Comparison of ENCODE assay signal across 8 mouse cellular contexts in genomic region chr4:119172919-119173650, GRCm38 (mm10). TPM values are rescaled to one million over a fixed set of nuclear protein-coding genes. Genes with fewer than 3 reads are reported as not detected.
DNase-seq lines count a peak whose midpoint lies in the region; ATAC-seq and TF ChIP-seq lines count a peak whose summit lies in the region.

No protein-coding gene starts in this region.

- H3K9ac ChIP-seq in limb, embryonic 14.5 days (ENCODE audit: low read depth, low read length, severe bottlenecking): peak overlapping the region; percentile 84

- WGBS in kidney, adult 2 months: 22% methylated on average over 18 of the region's 18 CpGs
- WGBS in forebrain, embryonic 10.5 days: 51% methylated on average over 18 of the region's 18 CpGs
- 40% methylated on average over 18 of the region's 18 CpGs for WGBS in limb, embryonic 14.5 days
- WGBS in small intestine, adult 2 months: 27% methylated on average over 18 of the region's 18 CpGs

- intact Hi-C loops in left cerebral cortex, postnatal 14 days (cut with DNase I): no loop called here

- no peaks in the 10 kb centered on the region for H3K27me3 ChIP-seq in kidney, adult 2 months (replicated peaks; ENCODE audit: control insufficient read depth, insufficient read depth, low read length)
- no peaks in the 10 kb centered on the region for H3K27me3 ChIP-seq in G1E (ENCODE audit: insufficient read depth, low read length)
- H3K27me3 ChIP-seq in forebrain, embryonic 10.5 days (ENCODE audit: poor library complexity, severe bottlenecking): no peaks in the 10 kb centered on the region
- H3K27me3 ChIP-seq in limb, embryonic 14.5 days (ENCODE audit: control insufficient read depth, insufficient read depth, low read length): no peaks in the 10 kb centered on the region
- H3K27me3 ChIP-seq in small intestine, adult 2 months (ENCODE audit: control insufficient read depth, insufficient read depth, low read length): no peaks in the 10 kb centered on the region

- H3K4me3 ChIP-seq in kidney, adult 2 months (ENCODE audit: insufficient read depth, low read depth, low read length): peak overlapping the region; percentile 72
- peak overlapping the region; percentile 94 for H3K4me3 ChIP-seq in G1E (ENCODE audit: low read depth, low read length)
- peak overlapping the region; percentile 84 for H3K4me3 ChIP-seq in forebrain, embryonic 10.5 days
- H3K4me3 ChIP-seq in limb, embryonic 14.5 days (replicated peaks; ENCODE audit: low read length): peak overlapping the region; percentile 77
- H3K4me3 ChIP-seq in small intestine, adult 2 months (ENCODE audit: low read depth, low read length): peak overlapping the region; percentile 80

- 0 out of 2 replicates have a peak, but pooled peaks have one; percentile 2 for ATAC-seq in G1E (ENCODE audit: extremely low read depth, insufficient number of reproducible peaks, low FRiP score, poor library complexity, severe bottlenecking)
- ATAC-seq in limb, embryonic 14.5 days (ENCODE audit: low FRiP score, low read depth): no peak

- TF ChIP-seq CTCF in kidney, adult 2 months (conservative IDR thresholded peaks at IDR 0.05; ENCODE audit: insufficient read depth, insufficient read length, low read depth, low read length): no peak
- no peak for TF ChIP-seq CTCF in G1E (IDR thresholded peaks at IDR 0.05; ENCODE audit: low read depth, low read length)
- no peak for TF ChIP-seq CTCF in small intestine, adult 2 months (IDR thresholded peaks at IDR 0.05; ENCODE audit: extremely low read depth, insufficient read length, insufficient replicate concordance, low read depth, low read length)

- H3K4me1 ChIP-seq in kidney, adult 2 months (ENCODE audit: control insufficient read depth, insufficient read depth, low read length): peaks cover 7% of the 10 kb centered on the region; the same call in 1 of the 2 replicates
- H3K4me1 ChIP-seq in G1E (ENCODE audit: insufficient read depth, low read depth, low read length): peaks cover 45% of the 10 kb centered on the region
- peaks cover 24% of the 10 kb centered on the region for H3K4me1 ChIP-seq in forebrain, embryonic 10.5 days
- H3K4me1 ChIP-seq in limb, embryonic 14.5 days (ENCODE audit: control insufficient read depth, insufficient read depth, low read length): peaks cover 9% of the 10 kb centered on the region
- H3K4me1 ChIP-seq in small intestine, adult 2 months (ENCODE audit: control insufficient read depth, insufficient read depth, insufficient read length, low read length): no peaks in the 10 kb centered on the region; the same call in 1 of the 2 replicates

- no peak for TF ChIP-seq POLR2A in kidney, adult 2 months (IDR thresholded peaks at IDR 0.05; ENCODE audit: low read depth, low read length)
- TF ChIP-seq POLR2A in limb, embryonic 14.5 days (IDR thresholded peaks at IDR 0.05; ENCODE audit: borderline replicate concordance, extremely low read depth, insufficient read depth, insufficient read length): no peak
- no peak for TF ChIP-seq POLR2A in small intestine, adult 2 months (IDR thresholded peaks at IDR 0.05; ENCODE audit: low read depth, low read length)

- H3K27ac ChIP-seq in kidney, adult 2 months (ENCODE audit: insufficient read depth, low read depth, low read length): peak overlapping the region; percentile 62; the same call in 1 of the 2 replicates
- H3K27ac ChIP-seq in forebrain, embryonic 10.5 days: peak overlapping the region; percentile 92
- no peak overlapping the region for H3K27ac ChIP-seq in limb, embryonic 14.5 days (replicated peaks; ENCODE audit: low read depth, low read length)
- no peak overlapping the region for H3K27ac ChIP-seq in small intestine, adult 2 months (ENCODE audit: insufficient read depth, low read depth, low read length)

- no peak for DNase-seq in kidney, adult 2 months
- DNase-seq in kidney, adult 9 months: no peak
- DNase-seq in G1E (ENCODE audit: low spot score): peak; percentile 34
- no peak for DNase-seq in forebrain, embryonic 10.5 days (ENCODE audit: extremely low spot score, low spot score)
- no peak for DNase-seq in limb, embryonic 14.5 days (ENCODE audit: low spot score)
- DNase-seq in left cerebral cortex, postnatal 14 days (ENCODE audit: low spot score in 2 of 2): no peak
- no peak for DNase-seq in adrenal gland, postnatal 4 days (ENCODE audit: low spot score in 2 of 2)

- H3K4me2 ChIP-seq in limb, embryonic 14.5 days (replicated peaks; ENCODE audit: low read depth, low read length, severe bottlenecking): peak overlapping the region; percentile 79

- no peaks in the 10 kb centered on the region; the same call in 1 of the 2 replicates for H3K36me3 ChIP-seq in kidney, adult 2 months (ENCODE audit: control insufficient read depth, insufficient read depth, low read length)
- peaks cover 71% of the 10 kb centered on the region for H3K36me3 ChIP-seq in G1E (replicated peaks)
- peaks cover 34% of the 10 kb centered on the region for H3K36me3 ChIP-seq in forebrain, embryonic 10.5 days (replicated peaks)
- peaks cover 25% of the 10 kb centered on the region for H3K36me3 ChIP-seq in limb, embryonic 14.5 days (ENCODE audit: control insufficient read depth, insufficient read depth, low read length)
- 0 out of 2 replicates have a peak, but pooled peaks cover 8% of the 10 kb centered on the region for H3K36me3 ChIP-seq in small intestine, adult 2 months (ENCODE audit: control insufficient read depth, insufficient read depth, low read length)

- H3K9me3 ChIP-seq in G1E (replicated peaks): no peaks in the 10 kb centered on the region
- H3K9me3 ChIP-seq in forebrain, embryonic 10.5 days: no peaks in the 10 kb centered on the region
- no peaks in the 10 kb centered on the region for H3K9me3 ChIP-seq in limb, embryonic 14.5 days (ENCODE audit: control insufficient read depth, low read length)

RNA-seq across cellular contexts. Expression of gene Zfp691, which starts 0.9 kb away (rescaled TPM):
- 16.6 and 19.3 TPM in 2 replicates for polyA plus RNA-seq in kidney, adult 2 months (2012; rRNA removed)
- total RNA-seq in G1E (2014; fragmentation: Nextera tagmentation) (29.7 and 50.3 TPM in 2 replicates), G1E (2017) (6.7 and 7.7 TPM in 2 replicates)
- polyA plus RNA-seq in G1E (2012): 14.4 and 17.2 TPM in 2 replicates
- polyA plus RNA-seq in forebrain, embryonic 10.5 days (2016; fragmentation: Nextera tagmentation; extraction: Ambion mirVana): 10.5 and 10.6 TPM in 2 replicates
- polyA plus RNA-seq in limb, embryonic 14.5 days (2012; rRNA removed): 10.6 and 13.1 TPM in 2 replicates
- 7.2 TPM in 2 replicates for polyA plus RNA-seq in limb, embryonic 14.5 days (2014; fragmentation: Nextera tagmentation; extraction: Ambion mirVana)
- 4.2 and 6.2 TPM in 2 replicates for polyA plus RNA-seq in small intestine, adult 2 months (2012; rRNA removed)
- total RNA-seq in left cerebral cortex, postnatal 14 days (2021): 1 to 10 TPM; 6.2 to 8.1 TPM
- total RNA-seq in adrenal gland, postnatal 4 days (2021): 10 to 100 TPM; 12.2 to 16.2 TPM

RNA-seq across cellular contexts. Expression of gene Ermap, which starts 16.7 kb away (rescaled TPM):
- 0.04 and 0.08 TPM in 2 replicates for polyA plus RNA-seq in kidney, adult 2 months (2012; rRNA removed)
- total RNA-seq in G1E (2014; fragmentation: Nextera tagmentation): 249 and 348 TPM in 2 replicates
- 81.1 and 96.0 TPM in 2 replicates for total RNA-seq in G1E (2017)
- polyA plus RNA-seq in G1E (2012): 47.4 and 62.9 TPM in 2 replicates
- 9.8 and 12.3 TPM in 2 replicates for polyA plus RNA-seq in forebrain, embryonic 10.5 days (2016; fragmentation: Nextera tagmentation; extraction: Ambion mirVana)
- 1.7 and 2.1 TPM in 2 replicates for polyA plus RNA-seq in limb, embryonic 14.5 days (2012; rRNA removed)
- 0.97 and 1.6 TPM in 2 replicates for polyA plus RNA-seq in limb, embryonic 14.5 days (2014; fragmentation: Nextera tagmentation; extraction: Ambion mirVana)
- polyA plus RNA-seq in small intestine, adult 2 months (2012; rRNA removed): 0.03 and 0.06 TPM in 2 replicates
- total RNA-seq in left cerebral cortex, postnatal 14 days (2021): under 1 TPM; 0.15 to 0.27 TPM
- 10 to 100 TPM in 1 of 2 experiments, 1 to 10 TPM in 1; 6.9 to 13.1 TPM for total RNA-seq in adrenal gland, postnatal 4 days (2021)

RNA-seq across cellular contexts. Expression of gene Svbp, which starts 22.0 kb away (rescaled TPM):
- 29.2 and 35.4 TPM in 2 replicates for polyA plus RNA-seq in kidney, adult 2 months (2012; rRNA removed)
- total RNA-seq in G1E (2014; fragmentation: Nextera tagmentation) (47.3 and 63.2 TPM in 2 replicates), G1E (2017) (119 and 190 TPM in 2 replicates)
- 515 and 560 TPM in 2 replicates for polyA plus RNA-seq in G1E (2012)
- 126 and 138 TPM in 2 replicates for polyA plus RNA-seq in forebrain, embryonic 10.5 days (2016; fragmentation: Nextera tagmentation; extraction: Ambion mirVana)
- polyA plus RNA-seq in limb, embryonic 14.5 days (2012; rRNA removed): 109 and 125 TPM in 2 replicates
- polyA plus RNA-seq in limb, embryonic 14.5 days (2014; fragmentation: Nextera tagmentation; extraction: Ambion mirVana): 211 and 245 TPM in 2 replicates
- 10.2 and 17.0 TPM in 2 replicates for polyA plus RNA-seq in small intestine, adult 2 months (2012; rRNA removed)
- total RNA-seq in left cerebral cortex, postnatal 14 days (2021): 10 to 100 TPM; 19.7 to 22.1 TPM
- total RNA-seq in adrenal gland, postnatal 4 days (2021): 10 to 100 TPM; 33.9 to 38.3 TPM

RNA-seq across cellular contexts. Expression of gene Tmem269, which starts 44.9 kb away (rescaled TPM):
- 0.13 and 0.29 TPM in 2 replicates for polyA plus RNA-seq in kidney, adult 2 months (2012; rRNA removed)
- total RNA-seq in G1E (2014; fragmentation: Nextera tagmentation): not detected in 2 replicates
- total RNA-seq in G1E (2017): not detected in 2 replicates
- polyA plus RNA-seq in G1E (2012): not detected in 2 replicates
- not detected in 2 replicates for polyA plus RNA-seq in forebrain, embryonic 10.5 days (2016; fragmentation: Nextera tagmentation; extraction: Ambion mirVana)
- polyA plus RNA-seq in limb, embryonic 14.5 days (2012; rRNA removed): 0.11 and 0.19 TPM in 2 replicates
- polyA plus RNA-seq in limb, embryonic 14.5 days (2014; fragmentation: Nextera tagmentation; extraction: Ambion mirVana): not detected in 2 replicates
- polyA plus RNA-seq in small intestine, adult 2 months (2012; rRNA removed): 0.09 TPM in 1 of 2 replicates, not detected in the other
- total RNA-seq in left cerebral cortex, postnatal 14 days (2021): under 1 TPM; 0.48 to 0.55 TPM
- not detected for total RNA-seq in adrenal gland, postnatal 4 days (2021)

RNA-seq across cellular contexts. Expression of gene AU022252, which starts 59.4 kb away (rescaled TPM):
- 9.9 and 11.8 TPM in 2 replicates for polyA plus RNA-seq in kidney, adult 2 months (2012; rRNA removed)
- total RNA-seq in G1E (2014; fragmentation: Nextera tagmentation): 16.2 and 25.9 TPM in 2 replicates
- total RNA-seq in G1E (2017): 13.8 and 14.0 TPM in 2 replicates
- polyA plus RNA-seq in G1E (2012): 10.1 and 15.2 TPM in 2 replicates
- 32.7 and 41.6 TPM in 2 replicates for polyA plus RNA-seq in forebrain, embryonic 10.5 days (2016; fragmentation: Nextera tagmentation; extraction: Ambion mirVana)
- polyA plus RNA-seq in limb, embryonic 14.5 days (2012; rRNA removed): 17.2 and 17.6 TPM in 2 replicates
- polyA plus RNA-seq in limb, embryonic 14.5 days (2014; fragmentation: Nextera tagmentation; extraction: Ambion mirVana): 31.9 and 33.9 TPM in 2 replicates
- polyA plus RNA-seq in small intestine, adult 2 months (2012; rRNA removed): 1.9 and 2.0 TPM in 2 replicates
- total RNA-seq in left cerebral cortex, postnatal 14 days (2021): 10 to 100 TPM; 31.6 to 34.9 TPM
- total RNA-seq in adrenal gland, postnatal 4 days (2021): 10 to 100 TPM; 20.8 to 26.1 TPM

Comparison
In these comparisons a context has a peak if more than half of its experiments do, and no peak if none do; other contexts are left out.
1. H3K27ac ChIP-seq: peak in kidney, adult 2 months (single experiment) and forebrain, embryonic 10.5 days (single experiment); none in limb, embryonic 14.5 days (single experiment) and small intestine, adult 2 months (single experiment).
2. Peak in every context shown above with its lines, with median percentiles within 50 percentile points of each other: H3K4me3 ChIP-seq.